Mouse (Mus musculus) limb, embryonic 11.5 days (tissue): ENCODE measurements at regions not wholly inside any gene's neighbourhood (a gene's known extent, or its start where the extent isn't known, plus 50 kb on each side); places are given as distances from the start of the nearest gene placed in this dataset.
"Not testable (repeated sequence)": the region's sequence is repeated elsewhere in the genome, so short reads cannot be mapped to it uniquely, and the experiment has no call there.

ENCODE experiments used
- ATAC-seq: fragments of 200-750 bp; cut with Nextera tagmentation; 2 replicates; pipeline ENCODE4 v1.8.0; 2017; ENCODE audit warnings: low read depth; ENCODE audit not compliant: insufficient number of reproducible peaks, low FRiP score, low TSS enrichment
- DNase-seq: peaks from one replicate; pipeline ENCODE4 v3.0.0-alpha.2; 2015; ENCODE audit warnings: low spot score
- H3K27ac ChIP-seq: fragments of 300-500 bp; sonication (generic); replicated peaks from 2 replicates; pipeline ENCODE4 v1.5.1; 2014; ENCODE audit warnings: low read depth, mild to moderate bottlenecking, low read length
- H3K27me3 ChIP-seq: fragments of 300-500 bp; sonication (generic); 2 replicates; pipeline ENCODE4 v1.6.1; 2014; ENCODE audit warnings: mild to moderate bottlenecking, low read length, mixed read lengths; ENCODE audit not compliant: control insufficient read depth, insufficient read depth
- H3K36me3 ChIP-seq: fragments of 300-500 bp; sonication (generic); 2 replicates; pipeline ENCODE4 v1.6.1; 2014; ENCODE audit warnings: mild to moderate bottlenecking, low read length, moderate library complexity, mixed read lengths; ENCODE audit not compliant: control insufficient read depth, insufficient read depth
- H3K4me1 ChIP-seq: fragments of 300-500 bp; sonication (generic); 2 replicates; pipeline ENCODE4 v1.6.1; 2014; ENCODE audit warnings: low read length, mixed read lengths; ENCODE audit not compliant: control insufficient read depth, insufficient read depth
- H3K4me2 ChIP-seq: fragments of 300-500 bp; sonication (generic); 2 replicates; pipeline ENCODE4 v1.6.1; 2014; ENCODE audit warnings: low read depth, mild to moderate bottlenecking, moderate library complexity; ENCODE audit not compliant: severe bottlenecking
- H3K4me3 ChIP-seq: fragments of 300-500 bp; sonication (generic); 2 replicates; pipeline ENCODE4 v1.5.1; 2014; ENCODE audit warnings: low read depth, low read length
- H3K9ac ChIP-seq: fragments of 300-500 bp; sonication (generic); 2 replicates; pipeline ENCODE4 v1.6.1; 2014; ENCODE audit warnings: mild to moderate bottlenecking, low read length
- H3K9me3 ChIP-seq: fragments of 300-500 bp; sonication (generic); 2 replicates; pipeline ENCODE4 v1.6.1; 2016; ENCODE audit warnings: low read length; ENCODE audit not compliant: control insufficient read depth
- WGBS: fragments of 180-500 bp; shearing (Covaris S2); extraction: QIAGEN DNeasy Blood & Tissue Kit; methylation state at CpG from one replicate; pipeline ENCODE4 v1.1.7; 2014; 5-methylcytosine and 5-hydroxymethylcytosine counted together

DNA sequence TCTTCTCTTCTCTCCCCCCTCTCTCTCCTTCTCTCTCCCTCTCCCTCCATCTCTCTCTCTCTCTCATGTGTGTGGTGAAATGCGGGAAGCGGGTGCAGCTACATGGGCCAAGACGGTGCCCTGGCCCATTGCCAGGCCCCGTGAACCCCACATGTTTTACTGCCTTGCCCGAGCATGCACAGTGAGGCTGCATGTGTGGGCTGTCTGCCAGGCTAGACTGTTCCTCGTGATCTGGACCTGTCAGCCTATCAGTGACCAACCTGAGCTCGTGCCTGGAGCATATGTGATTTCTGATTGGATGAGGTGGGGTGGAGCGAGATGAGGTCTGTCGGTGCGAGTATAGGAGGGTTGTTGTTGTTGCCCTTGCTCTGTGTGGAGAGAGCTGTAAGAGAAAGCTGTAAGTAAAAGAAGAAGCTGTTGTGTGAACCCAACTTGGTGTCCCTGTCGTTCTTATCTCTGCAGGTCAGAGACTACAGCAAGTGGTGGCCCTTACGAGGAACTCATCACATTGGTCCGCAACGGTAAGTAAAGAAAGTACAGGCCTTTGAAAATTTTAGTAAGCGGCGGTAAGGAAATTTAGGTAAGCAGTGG, 333.8 kb upstream of the Htr2a start:
- Histone ChIP-seq H3K9ac (no peak overlapping the region), H3K27me3 (no peaks in the 10 kb centered on the region), H3K36me3 (no peaks in the 10 kb centered on the region), H3K27ac (no peak overlapping the region), H3K4me1 (no peaks in the 10 kb centered on the region), H3K9me3 (no peaks in the 10 kb centered on the region), H3K4me2 (no peak overlapping the region), H3K4me3 (no peak overlapping the region)
- ATAC-seq (no peak), DNase-seq (no peak)
- WGBS: 87% methylated on average over 16 of the region's 16 CpGs

DNA sequence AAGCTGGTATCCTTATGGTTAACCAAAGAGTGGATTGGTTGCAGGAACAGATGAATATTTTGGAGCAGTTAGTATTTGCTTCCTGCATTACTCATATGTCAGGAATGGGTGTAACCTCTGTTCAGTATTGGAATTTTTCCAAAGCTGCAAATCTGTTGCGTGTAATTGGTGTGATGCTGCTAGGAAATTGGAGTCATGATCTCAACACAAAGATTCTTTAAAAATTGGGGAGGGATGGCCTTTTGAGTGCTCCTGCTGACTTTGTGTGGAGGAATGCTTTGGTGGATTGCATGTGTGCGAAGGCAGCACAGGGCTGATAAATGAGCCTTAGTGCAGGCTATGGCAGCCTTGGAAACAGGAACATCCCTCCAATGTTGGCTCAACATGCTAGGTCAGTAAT, 331.2 kb upstream of the Htr2a start:
- not testable (repeated sequence) for H3K27me3 ChIP-seq, H3K27ac ChIP-seq, ATAC-seq, H3K9me3 ChIP-seq, H3K36me3 ChIP-seq, H3K9ac ChIP-seq, H3K4me3 ChIP-seq, DNase-seq, H3K4me2 ChIP-seq, H3K4me1 ChIP-seq
- WGBS: 95% methylated on average over 2 of the region's 2 CpGs

DNA sequence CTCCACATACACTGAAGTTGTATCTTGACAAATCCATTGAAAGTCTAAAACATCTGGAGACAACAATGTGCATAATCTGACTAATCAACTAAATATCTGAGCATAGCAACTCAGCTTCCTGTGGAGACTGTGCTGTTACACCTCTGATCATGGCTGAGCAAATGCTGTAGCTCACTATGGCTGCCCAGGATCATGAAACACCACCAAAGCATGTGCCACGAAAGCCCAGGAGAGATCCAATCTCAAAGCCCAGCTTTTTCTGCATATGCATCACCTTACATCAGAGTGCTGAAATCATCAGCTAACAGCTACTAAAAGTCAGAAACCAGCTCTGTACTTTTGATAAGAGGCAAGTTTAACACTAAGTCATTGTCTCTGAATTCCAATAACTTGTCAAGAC, 313.3 kb upstream of the Htr2a start:
- Histone ChIP-seq H3K9ac (no peak overlapping the region), H3K4me1 (no peaks in the 10 kb centered on the region), H3K9me3 (no peaks in the 10 kb centered on the region), H3K4me3 (no peak overlapping the region), H3K4me2 (no peak overlapping the region), H3K36me3 (no peaks in the 10 kb centered on the region), H3K27ac (no peak overlapping the region), H3K27me3 (no peaks in the 10 kb centered on the region)
- WGBS: 49% methylated on average over 1 of the region's 1 CpGs
- ATAC-seq: 0 out of 2 replicates have a peak, but pooled peaks have one; percentile 51
- DNase-seq: no peak

DNA sequence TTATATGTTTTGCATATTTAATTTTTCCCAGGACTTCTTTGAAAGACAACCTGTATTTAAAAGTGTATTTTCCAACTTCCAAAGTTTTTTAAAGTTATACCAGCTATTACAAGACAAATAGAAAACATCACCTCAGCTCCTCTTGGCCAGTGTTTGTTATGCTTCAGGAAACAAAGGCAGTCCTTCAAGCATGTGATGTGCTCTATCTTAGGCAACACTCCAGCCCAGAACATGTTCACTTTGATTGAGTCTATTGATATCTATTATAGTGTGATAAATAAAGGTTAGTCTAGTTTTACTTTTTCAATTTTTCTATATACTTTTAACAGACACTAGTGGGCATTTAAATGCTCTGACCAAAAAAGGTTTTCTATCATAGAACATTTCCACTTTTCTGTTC, 289.9 kb upstream of the Htr2a start:
- H3K4me1 ChIP-seq: no peaks in the 10 kb centered on the region
- no peak overlapping the region for H3K9ac ChIP-seq
- no peak overlapping the region for H3K4me3 ChIP-seq
- no peaks in the 10 kb centered on the region for H3K9me3 ChIP-seq
- H3K4me2 ChIP-seq: no peak overlapping the region
- no peaks in the 10 kb centered on the region for H3K27me3 ChIP-seq
- H3K36me3 ChIP-seq: no peaks in the 10 kb centered on the region
- H3K27ac ChIP-seq: no peak overlapping the region
- ATAC-seq (no peak), DNase-seq (no peak)

DNA sequence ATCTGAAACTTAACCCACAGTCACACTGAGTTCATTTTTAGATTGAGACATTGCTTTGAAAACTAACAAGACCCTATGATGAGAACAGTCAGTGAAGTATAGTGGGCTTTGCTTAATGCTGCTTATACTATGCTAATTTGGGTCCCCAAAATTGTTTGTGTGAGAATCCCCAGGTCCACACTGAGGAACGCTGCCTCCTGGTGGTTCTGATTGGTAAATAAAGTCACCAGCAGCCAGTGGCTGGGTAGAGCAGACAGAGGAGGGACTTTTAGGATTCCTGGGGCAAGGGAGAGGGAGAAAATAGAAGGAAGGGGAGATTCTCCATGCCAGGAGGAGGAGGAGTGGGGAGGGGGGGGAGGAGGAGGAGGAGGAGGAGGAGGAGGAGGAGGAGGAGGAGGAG, 288.4 kb upstream of the Htr2a start:
- no peaks in the 10 kb centered on the region for H3K9me3 ChIP-seq
- no peak overlapping the region for H3K27ac ChIP-seq
- no peak for ATAC-seq
- H3K9ac ChIP-seq: no peak overlapping the region
- no peaks in the 10 kb centered on the region for H3K36me3 ChIP-seq
- no peaks in the 10 kb centered on the region for H3K4me1 ChIP-seq
- H3K4me2 ChIP-seq: no peak overlapping the region
- DNase-seq: no peak
- H3K4me3 ChIP-seq: no peak overlapping the region
- H3K27me3 ChIP-seq: no peaks in the 10 kb centered on the region
- 48% methylated on average over 1 of the region's 1 CpGs for WGBS

DNA sequence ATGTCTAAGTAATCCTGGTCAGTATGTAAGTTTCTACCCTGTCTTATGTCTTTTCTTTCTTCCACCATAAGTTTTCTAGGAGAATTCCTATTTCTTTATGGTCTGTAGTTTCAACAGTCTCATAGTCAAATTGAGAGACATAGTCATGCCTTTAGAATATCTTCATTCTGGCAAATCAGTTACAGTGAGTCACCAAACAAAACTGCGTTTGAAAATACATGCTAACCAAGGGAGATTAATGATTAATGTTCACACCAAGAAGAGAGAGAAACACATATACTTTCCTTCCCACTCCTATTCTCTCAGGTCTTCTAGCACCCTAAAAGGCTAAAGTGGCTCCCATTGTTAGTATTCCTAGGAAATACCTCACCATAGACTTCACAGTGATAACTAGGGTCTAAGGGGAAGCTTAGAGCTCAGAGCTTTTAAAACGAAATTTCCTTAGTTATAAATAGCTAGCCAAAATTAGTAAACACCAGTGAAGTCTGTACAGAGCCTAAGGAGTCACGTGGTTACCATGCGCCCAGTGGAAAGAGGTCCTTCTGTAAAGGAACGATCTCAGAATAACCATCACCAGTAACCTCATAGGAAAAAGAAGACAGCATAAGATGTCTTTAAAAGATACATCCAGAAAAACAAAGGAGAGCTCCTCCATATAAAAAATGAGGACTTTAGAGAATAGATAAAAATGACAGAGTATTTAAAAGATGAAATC, 281.8 kb upstream of the Htr2a start:
- Histone ChIP-seq H3K27ac (no peak overlapping the region), H3K36me3 (no peaks in the 10 kb centered on the region), H3K4me2 (no peak overlapping the region), H3K4me3 (no peak overlapping the region), H3K9me3 (no peaks in the 10 kb centered on the region), H3K4me1 (no peaks in the 10 kb centered on the region), H3K27me3 (no peaks in the 10 kb centered on the region), H3K9ac (no peak overlapping the region)
- DNase-seq: no peak
- ATAC-seq: no peak
- WGBS: 81% methylated on average over 5 of the region's 5 CpGs

DNA sequence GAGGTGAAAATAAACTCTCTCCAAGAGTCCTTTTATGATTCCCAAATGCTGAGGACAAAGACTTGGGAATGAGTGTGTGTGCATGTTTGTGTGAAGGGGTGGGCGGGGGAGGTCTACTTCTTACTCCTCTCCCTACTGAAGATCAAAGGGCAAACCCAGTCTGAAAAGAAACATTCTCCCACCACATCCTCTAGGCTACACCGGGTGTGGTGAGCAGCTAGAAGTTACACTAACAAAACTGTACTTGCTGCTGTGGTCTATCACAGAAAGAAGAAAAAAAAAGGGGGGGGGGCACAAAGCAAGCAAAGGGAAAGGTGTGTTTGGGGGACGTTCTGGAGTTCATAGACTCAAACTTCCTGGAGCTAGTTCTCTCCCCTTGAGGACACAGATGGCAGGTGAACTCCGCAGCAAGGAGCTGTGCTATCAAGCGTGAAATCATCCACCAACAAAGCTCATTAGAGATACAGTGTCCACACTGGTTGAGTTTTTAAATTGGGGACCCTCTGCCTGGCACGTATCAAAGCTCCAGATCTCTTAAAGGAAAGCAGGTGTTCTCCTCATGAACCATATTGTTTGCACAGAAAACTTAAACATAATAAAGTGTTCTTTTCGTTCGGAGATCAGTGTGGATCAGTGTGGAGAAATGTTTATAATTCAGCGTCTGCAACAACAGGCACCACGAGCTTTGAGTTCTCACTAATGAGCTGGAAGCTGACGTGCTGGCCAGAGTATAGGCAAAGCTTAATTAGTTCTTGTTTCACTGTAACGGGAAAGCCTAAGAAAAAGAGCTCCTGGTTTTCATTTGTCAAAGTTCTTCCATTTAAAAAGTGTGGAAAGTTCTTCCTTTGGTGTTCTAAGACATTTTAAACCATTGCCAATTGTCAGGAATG, 280.7 kb upstream of the Htr2a start:
- Histone ChIP-seq H3K4me2 (no peak overlapping the region), H3K36me3 (no peaks in the 10 kb centered on the region), H3K9ac (no peak overlapping the region), H3K27ac (no peak overlapping the region), H3K4me3 (no peak overlapping the region), H3K9me3 (no peaks in the 10 kb centered on the region), H3K27me3 (no peaks in the 10 kb centered on the region), H3K4me1 (no peaks in the 10 kb centered on the region)
- ATAC-seq (no peak), DNase-seq (no peak)
- 31% methylated on average over 12 of the region's 12 CpGs for WGBS

DNA sequence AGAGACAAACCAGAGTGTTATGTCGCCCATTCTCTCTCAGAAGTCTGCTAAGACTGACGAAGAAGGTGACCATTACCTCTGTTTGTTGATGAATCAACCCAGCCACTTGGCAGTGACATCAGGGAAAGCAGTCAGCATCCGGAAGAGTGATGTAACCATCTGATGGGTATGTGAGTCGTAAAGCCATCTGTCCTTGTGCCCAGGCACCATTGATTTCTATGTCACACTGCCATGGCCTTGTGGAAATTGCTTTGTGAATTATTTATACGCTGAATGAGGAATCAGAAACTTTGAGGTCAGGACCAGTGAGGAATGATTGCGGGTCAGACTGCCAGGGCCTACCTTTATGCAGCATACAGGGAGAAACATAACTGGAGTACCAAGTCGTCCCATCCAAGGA, 256.2 kb upstream of the Htr2a start:
- Histone ChIP-seq H3K4me3 (no peak overlapping the region), H3K36me3 (no peaks in the 10 kb centered on the region), H3K4me1 (no peaks in the 10 kb centered on the region), H3K27ac (no peak overlapping the region), H3K9ac (no peak overlapping the region), H3K27me3 (no peaks in the 10 kb centered on the region), H3K4me2 (no peak overlapping the region), H3K9me3 (no peaks in the 10 kb centered on the region)
- DNase-seq (no peak), ATAC-seq (no peak)
- WGBS: 78% methylated on average over 7 of the region's 7 CpGs
